Mouse (Mus musculus) heart, embryonic 15.5 days (tissue): ENCODE measurements around the gene Rasa3. TPM values are rescaled to one million over a fixed set of nuclear protein-coding genes. Genes with fewer than 3 reads are reported as not detected.

Experiments
- ATAC-seq: fragments of 200-750 bp; cut with Nextera tagmentation; replicated peaks from 2 replicates; pipeline ENCODE4 v1.8.0; 2017; ENCODE audit warnings: low read depth, moderate TSS enrichment; ENCODE audit not compliant: insufficient number of reproducible peaks, insufficient read depth, low FRiP score
- H3K27ac ChIP-seq: fragments of 300-500 bp; sonication (generic); 2 replicates; pipeline ENCODE4 v1.5.1; 2015; ENCODE audit warnings: mild to moderate bottlenecking, inconsistent platforms
- H3K27me3 ChIP-seq: fragments of 300-500 bp; sonication (generic); 2 replicates; pipeline ENCODE4 v1.6.1; 2015; ENCODE audit warnings: inconsistent platforms
- H3K36me3 ChIP-seq: fragments of 300-500 bp; sonication (generic); 2 replicates; pipeline ENCODE4 v1.6.1; 2015; ENCODE audit warnings: mild to moderate bottlenecking, inconsistent platforms
- H3K4me1 ChIP-seq: fragments of 300-500 bp; sonication (generic); replicated peaks from 2 replicates; pipeline ENCODE4 v1.6.1; 2015; ENCODE audit warnings: inconsistent platforms
- H3K4me2 ChIP-seq: fragments of 300-500 bp; sonication (generic); 2 replicates; pipeline ENCODE4 v1.6.1; 2015; ENCODE audit warnings: inconsistent platforms, mild to moderate bottlenecking, moderate library complexity
- H3K4me3 ChIP-seq: fragments of 300-500 bp; sonication (generic); 2 replicates; pipeline ENCODE4 v1.5.1; 2015; ENCODE audit warnings: mild to moderate bottlenecking, inconsistent platforms
- H3K9ac ChIP-seq: fragments of 300-500 bp; sonication (generic); 2 replicates; pipeline ENCODE4 v1.6.1; 2015; ENCODE audit warnings: mild to moderate bottlenecking, inconsistent platforms
- H3K9me3 ChIP-seq: fragments of 300-500 bp; sonication (generic); replicated peaks from 2 replicates; pipeline ENCODE4 v1.6.1; 2016; ENCODE audit warnings: inconsistent platforms
- WGBS: fragments of 180-500 bp; shearing (Covaris S2); methylation state at CpG from one replicate; pipeline ENCODE4 v1.1.7; 2015; ENCODE audit warnings: mixed read lengths; 5-methylcytosine and 5-hydroxymethylcytosine counted together
- polyA plus RNA-seq: library from polyadenylated mRNA; unstranded; fragments of >200 nt; fragmentation: Nextera tagmentation; extraction: Ambion mirVana; gene quantifications from 2 replicates; pipeline ENCODE4 v1.2.1, GENCODE M21; 2015

Rasa3 gene
- polyA plus RNA-seq, 1 experiment from 2014 or later: 19.0 TPM

GRCm38 (mm10) chr8:13591246-13591645, 86.2 kb downstream of the Rasa3 start:
- Histone ChIP-seq H3K4me1 (no peaks in the 10 kb centered on the region), H3K4me3 (no peak overlapping the region), H3K27me3 (no peaks in the 10 kb centered on the region), H3K9ac (no peak overlapping the region), H3K9me3 (no peaks in the 10 kb centered on the region), H3K27ac (no peak overlapping the region), H3K36me3 (peaks cover 7% of the 10 kb centered on the region; the same call in 1 of the 2 replicates), H3K4me2 (no peak overlapping the region)
- ATAC-seq: no peak
- WGBS: 89% methylated on average over 6 of the region's 6 CpGs

GRCm38 (mm10) chr8:13589071-13589470, 88.3 kb downstream of the Rasa3 start:
- Histone ChIP-seq H3K27ac (no peak overlapping the region), H3K4me1 (no peaks in the 10 kb centered on the region), H3K4me3 (no peak overlapping the region), H3K36me3 (peaks cover 20% of the 10 kb centered on the region), H3K27me3 (no peaks in the 10 kb centered on the region), H3K9me3 (no peaks in the 10 kb centered on the region), H3K4me2 (no peak overlapping the region), H3K9ac (no peak overlapping the region)
- 51% methylated on average over 6 of the region's 6 CpGs for WGBS
- ATAC-seq: no peak

- Histone ChIP-seq H3K9me3 (no peaks in the 10 kb centered on the region), H3K27me3 (no peaks in the 10 kb centered on the region), H3K4me1 (no peaks in the 10 kb centered on the region), H3K4me3 (no peak overlapping the region), H3K4me2 (no peak overlapping the region), H3K9ac (no peak overlapping the region), H3K36me3 (peaks cover 48% of the 10 kb centered on the region), H3K27ac (no peak overlapping the region)
- ATAC-seq: no peak
- WGBS: 78% methylated on average over 8 of the region's 8 CpGs
These were observed 92.8 kb downstream of the Rasa3 start for GRCm38 (mm10) chr8:13584652-13585051.

- Histone ChIP-seq H3K4me3 (no peak overlapping the region), H3K36me3 (peaks cover 44% of the 10 kb centered on the region), H3K4me2 (no peak overlapping the region), H3K27me3 (no peaks in the 10 kb centered on the region), H3K27ac (no peak overlapping the region), H3K9ac (no peak overlapping the region), H3K4me1 (no peaks in the 10 kb centered on the region), H3K9me3 (no peaks in the 10 kb centered on the region)
- no peak for ATAC-seq
- WGBS: 92% methylated on average over 6 of the region's 6 CpGs
These were observed 99.5 kb downstream of the Rasa3 start for GRCm38 (mm10) chr8:13577869-13578268.

GRCm38 (mm10) chr8:13571999-13572398, 105.4 kb downstream of the Rasa3 start:
- peaks cover 26% of the 10 kb centered on the region; the same call in 1 of the 2 replicates for H3K36me3 ChIP-seq
- no peaks in the 10 kb centered on the region for H3K4me1 ChIP-seq
- 86% methylated on average over 11 of the region's 11 CpGs for WGBS
- H3K4me2 ChIP-seq: no peak overlapping the region
- no peak overlapping the region for H3K27ac ChIP-seq
- no peaks in the 10 kb centered on the region for H3K27me3 ChIP-seq
- H3K9me3 ChIP-seq: no peaks in the 10 kb centered on the region
- no peak overlapping the region for H3K9ac ChIP-seq
- ATAC-seq: no peak
- H3K4me3 ChIP-seq: no peak overlapping the region

- 0 out of 2 replicates have a peak, but pooled peaks have one; percentile 54 for ATAC-seq
- peak within 1 kb of the TSS; percentile 9; the same call in 1 of the 2 replicates for H3K4me2 ChIP-seq
- no peak within 1 kb of the TSS for H3K27ac ChIP-seq
- H3K4me3 ChIP-seq: no peak within 1 kb of the TSS
- no peaks in the 10 kb centered on the region for H3K27me3 ChIP-seq
- WGBS: 32% methylated on average over 13 of the region's 13 CpGs
- H3K9ac ChIP-seq: no peak within 1 kb of the TSS
- H3K36me3 ChIP-seq: 0 out of 2 replicates have a peak, but pooled peaks cover 4% of the 10 kb centered on the region
- H3K4me1 ChIP-seq: 0 out of 2 replicates have a peak, but pooled peaks cover 4% of the 10 kb centered on the region
- no peaks in the 10 kb centered on the region for H3K9me3 ChIP-seq
These were observed 115.3 kb downstream of the Rasa3 start, which contains the start of gene 1700029H14Rik for GRCm38 (mm10) chr8:13562118-13562517. Gene 1700029H14Rik (minus strand): TSS chr8:13562461.

GRCm38 (mm10) chr8:13557526-13557925, 119.9 kb downstream of the Rasa3 start:
- Histone ChIP-seq H3K9ac (no peak overlapping the region), H3K27me3 (no peaks in the 10 kb centered on the region), H3K27ac (no peak overlapping the region), H3K36me3 (no peaks in the 10 kb centered on the region), H3K4me3 (no peak overlapping the region), H3K4me2 (no peak overlapping the region), H3K9me3 (no peaks in the 10 kb centered on the region), H3K4me1 (0 out of 2 replicates have a peak, but pooled peaks cover 4% of the 10 kb centered on the region)
- WGBS: 61% methylated on average over 2 of the region's 2 CpGs
- no peak for ATAC-seq

GRCm38 (mm10) chr8:13551574-13551830, 125.9 kb downstream of the Rasa3 start:
- H3K27ac ChIP-seq: no peak overlapping the region
- no peaks in the 10 kb centered on the region for H3K9me3 ChIP-seq
- 96% methylated on average over 6 of the region's 6 CpGs for WGBS
- no peak overlapping the region for H3K4me3 ChIP-seq
- peaks cover 13% of the 10 kb centered on the region; the same call in 1 of the 2 replicates for H3K27me3 ChIP-seq
- H3K4me2 ChIP-seq: no peak overlapping the region
- peaks cover 16% of the 10 kb centered on the region for H3K4me1 ChIP-seq
- no peak for ATAC-seq
- no peaks in the 10 kb centered on the region for H3K36me3 ChIP-seq
- H3K9ac ChIP-seq: no peak overlapping the region

GRCm38 (mm10) chr8:13550718-13551573, 126.5 kb downstream of the Rasa3 start:
- H3K4me1 ChIP-seq: peaks cover 16% of the 10 kb centered on the region
- H3K9me3 ChIP-seq: no peaks in the 10 kb centered on the region
- peaks cover 13% of the 10 kb centered on the region; the same call in 1 of the 2 replicates for H3K27me3 ChIP-seq
- no peak overlapping the region for H3K4me2 ChIP-seq
- H3K27ac ChIP-seq: no peak overlapping the region
- H3K36me3 ChIP-seq: no peaks in the 10 kb centered on the region
- H3K4me3 ChIP-seq: no peak overlapping the region
- H3K9ac ChIP-seq: no peak overlapping the region
- ATAC-seq: peak; percentile 87
- WGBS: 50% methylated on average over 9 of the region's 9 CpGs

- H3K36me3 ChIP-seq: no peaks in the 10 kb centered on the region
- H3K4me2 ChIP-seq: no peak overlapping the region
- no peak for ATAC-seq
- 33% methylated on average over 9 of the region's 9 CpGs for WGBS
- H3K4me1 ChIP-seq: peaks cover 16% of the 10 kb centered on the region
- no peak overlapping the region for H3K4me3 ChIP-seq
- H3K27me3 ChIP-seq: peaks cover 13% of the 10 kb centered on the region; the same call in 1 of the 2 replicates
- H3K9ac ChIP-seq: no peak overlapping the region
- H3K27ac ChIP-seq: no peak overlapping the region
- no peaks in the 10 kb centered on the region for H3K9me3 ChIP-seq
These were observed 128.6 kb downstream of the Rasa3 start for GRCm38 (mm10) chr8:13548831-13549230.

- H3K27me3 ChIP-seq: peaks cover 13% of the 10 kb centered on the region; the same call in 1 of the 2 replicates
- WGBS: 27% methylated on average over 4 of the region's 4 CpGs
- H3K36me3 ChIP-seq: no peaks in the 10 kb centered on the region
- H3K9ac ChIP-seq: no peak overlapping the region
- no peak overlapping the region for H3K27ac ChIP-seq
- ATAC-seq: peak; percentile 48; the same call in 1 of the 2 replicates
- H3K4me2 ChIP-seq: no peak overlapping the region
- H3K4me1 ChIP-seq: peaks cover 16% of the 10 kb centered on the region
- no peaks in the 10 kb centered on the region for H3K9me3 ChIP-seq
- H3K4me3 ChIP-seq: no peak overlapping the region
These were observed 129.2 kb downstream of the Rasa3 start for GRCm38 (mm10) chr8:13548235-13548634.

GRCm38 (mm10) chr8:13546421-13546820, 131.0 kb downstream of the Rasa3 start:
- WGBS: 86% methylated on average over 4 of the region's 4 CpGs
- no peak overlapping the region for H3K4me2 ChIP-seq
- no peak for ATAC-seq
- no peak overlapping the region for H3K4me3 ChIP-seq
- H3K4me1 ChIP-seq: peaks cover 15% of the 10 kb centered on the region
- H3K27me3 ChIP-seq: peaks cover 13% of the 10 kb centered on the region; the same call in 1 of the 2 replicates
- no peak overlapping the region for H3K9ac ChIP-seq
- no peak overlapping the region for H3K27ac ChIP-seq
- no peaks in the 10 kb centered on the region for H3K9me3 ChIP-seq
- H3K36me3 ChIP-seq: no peaks in the 10 kb centered on the region
